Mouse (Mus musculus) T-helper 1 cell (primary cell): Measurements from ENCODE around the gene Hnrnpa3.
"Not testable (repeated sequence)": the region's sequence is repeated elsewhere in the genome, so short reads cannot be mapped to it uniquely, and the experiment has no call there.

Experiments
- in situ Hi-C: fragments of 300-600 bp; cut with MboI, MseI; formaldehyde crosslinking; loops from one replicate; pipeline ENCODE4 v1.15.1; 2025; ENCODE audit warnings: high pct_unique_total_duplicates

The Hnrnpa3 gene

GRCm38 (mm10) chr2:75672561-75672960 lies 13.5 kb downstream of the Hnrnpa3 start:
- in situ Hi-C loops: no loop called here

- in situ Hi-C loops: no loop called here
Measured at GRCm38 (mm10) chr2:75676567-75676966, 17.5 kb downstream of the Hnrnpa3 start.

GRCm38 (mm10) chr2:75679947-75680346 lies 20.9 kb downstream of the Hnrnpa3 start:
- in situ Hi-C loops: no loop called here

GRCm38 (mm10) chr2:75681439-75681838 lies 22.4 kb downstream of the Hnrnpa3 start:
- in situ Hi-C loops: no loop called here

- in situ Hi-C loops: no loop called here
Measured at GRCm38 (mm10) chr2:75682978-75683709, 24.1 kb downstream of the Hnrnpa3 start.

- in situ Hi-C loops: no loop called here
Measured at GRCm38 (mm10) chr2:75684526-75684925, 25.5 kb downstream of the Hnrnpa3 start.

GRCm38 (mm10) chr2:75685458-75685861 lies 26.4 kb downstream of the Hnrnpa3 start:
- in situ Hi-C loops: no loop called here

- in situ Hi-C loops: no loop called here
Measured at GRCm38 (mm10) chr2:75687040-75687749, 28.1 kb downstream of the Hnrnpa3 start.

GRCm38 (mm10) chr2:75688901-75689300 lies 29.8 kb downstream of the Hnrnpa3 start:
- in situ Hi-C loops: no loop called here

- in situ Hi-C loops: no loop called here
Measured at GRCm38 (mm10) chr2:75689482-75690158, 30.6 kb downstream of the Hnrnpa3 start.

- in situ Hi-C loops: no loop called here
Measured at GRCm38 (mm10) chr2:75690656-75691055, 31.6 kb downstream of the Hnrnpa3 start.

GRCm38 (mm10) chr2:75691316-75691715 lies 32.3 kb downstream of the Hnrnpa3 start:
- in situ Hi-C loops: no loop called here

- in situ Hi-C loops: no loop called here
Measured at GRCm38 (mm10) chr2:75692369-75692768, 33.3 kb downstream of the Hnrnpa3 start.

- in situ Hi-C loops: not testable (repeated sequence)
Measured at GRCm38 (mm10) chr2:75694926-75695325, 35.9 kb downstream of the Hnrnpa3 start.

GRCm38 (mm10) chr2:75695676-75696350 lies 36.8 kb downstream of the Hnrnpa3 start:
- in situ Hi-C loops: no loop called here

- in situ Hi-C loops: no loop called here
Measured at GRCm38 (mm10) chr2:75696371-75696770, 37.3 kb downstream of the Hnrnpa3 start.

GRCm38 (mm10) chr2:75697222-75697621 lies 38.2 kb downstream of the Hnrnpa3 start:
- in situ Hi-C loops: no loop called here

- in situ Hi-C loops: no loop called here
Measured at GRCm38 (mm10) chr2:75698007-75698406, 38.9 kb downstream of the Hnrnpa3 start.

- in situ Hi-C loops: no loop called here
Measured at GRCm38 (mm10) chr2:75698874-75699273, 39.8 kb downstream of the Hnrnpa3 start.

- in situ Hi-C loops: loop anchor here (10.0 kb wide), 1 partner anchor 64 kb away; no protein-coding TSS in a partner anchor
Measured at GRCm38 (mm10) chr2:75700543-75700942, 41.5 kb downstream of the Hnrnpa3 start.

- in situ Hi-C loops: loop anchor here (10.0 kb wide), 1 partner anchor 64 kb away; no protein-coding TSS in a partner anchor
Measured at GRCm38 (mm10) chr2:75701207-75701606, 42.1 kb downstream of the Hnrnpa3 start.
